Mouse (Mus musculus): ENCODE measurements around the gene Cxcr2.

The Cxcr2 gene

GRCm38 (mm10) chr1:74197726-74198470 is 44.1 kb downstream of the Cxcr2 start:
- in situ Hi-C loops (cut with MboI), result no loop called here

- in situ Hi-C loops (cut with MboI), result no loop called here
These were observed 45.3 kb downstream of the Cxcr2 start for GRCm38 (mm10) chr1:74199046-74199445.

GRCm38 (mm10) chr1:74201048-74201844 is 47.5 kb downstream of the Cxcr2 start:
- in situ Hi-C loops (cut with MboI), result no loop called here

GRCm38 (mm10) chr1:74203457-74203856 is 49.7 kb downstream of the Cxcr2 start:
- in situ Hi-C loops (cut with MboI), result no loop called here

GRCm38 (mm10) chr1:74205881-74206280 is 52.1 kb downstream of the Cxcr2 start:
- in situ Hi-C loops (cut with MboI), result no loop called here

GRCm38 (mm10) chr1:74206642-74207041 is 52.9 kb downstream of the Cxcr2 start:
- in situ Hi-C loops (cut with MboI), result no loop called here

GRCm38 (mm10) chr1:74207906-74208305 is 54.1 kb downstream of the Cxcr2 start:
- in situ Hi-C loops (cut with MboI), result no loop called here

GRCm38 (mm10) chr1:74208941-74209340 is 55.2 kb downstream of the Cxcr2 start:
- in situ Hi-C loops (cut with MboI), result no loop called here
